Mouse (Mus musculus): ENCODE results near the gene Dlg2. TPM values are rescaled to one million over a fixed set of nuclear protein-coding genes. Genes with fewer than 3 reads are reported as not detected.

Dlg2 gene
- polyA plus RNA-seq, 1 experiment = not detected

DNA sequence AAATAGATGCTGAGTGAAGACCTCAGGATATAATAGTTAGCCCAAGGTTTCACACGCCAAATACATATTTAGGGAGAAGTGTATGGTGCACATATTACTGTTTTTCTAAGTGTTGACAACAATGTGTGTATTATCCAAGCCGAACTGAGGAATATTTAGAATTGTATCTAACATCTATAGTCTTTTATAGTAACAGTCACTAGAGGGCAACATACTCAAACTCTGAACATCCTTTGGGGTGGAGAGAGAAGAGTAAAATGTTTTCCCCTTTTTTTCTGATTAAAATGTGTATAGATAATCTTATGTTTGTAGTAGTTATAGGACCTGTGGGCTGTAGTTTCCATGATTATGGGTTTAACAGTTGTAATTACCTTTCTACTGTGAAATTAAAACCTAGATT lies 1629.0 kb downstream of the Dlg2 start:
- Histone ChIP-seq H3K27ac (ENCODE audit: insufficient read depth, low read depth, low read length) (no peak overlapping the region), H3K4me1 (ENCODE audit: control insufficient read depth, insufficient read depth, low read length) (no peaks in the 10 kb centered on the region), H3K4me3 (ENCODE audit: insufficient read depth, low read length) (no peak overlapping the region)
- no peak for TF ChIP-seq CTCF (IDR thresholded peaks at IDR 0.05; ENCODE audit: low read depth, low read length)
- TF ChIP-seq POLR2A (IDR thresholded peaks at IDR 0.05; ENCODE audit: borderline replicate concordance, low read depth, low read length) = no peak

DNA sequence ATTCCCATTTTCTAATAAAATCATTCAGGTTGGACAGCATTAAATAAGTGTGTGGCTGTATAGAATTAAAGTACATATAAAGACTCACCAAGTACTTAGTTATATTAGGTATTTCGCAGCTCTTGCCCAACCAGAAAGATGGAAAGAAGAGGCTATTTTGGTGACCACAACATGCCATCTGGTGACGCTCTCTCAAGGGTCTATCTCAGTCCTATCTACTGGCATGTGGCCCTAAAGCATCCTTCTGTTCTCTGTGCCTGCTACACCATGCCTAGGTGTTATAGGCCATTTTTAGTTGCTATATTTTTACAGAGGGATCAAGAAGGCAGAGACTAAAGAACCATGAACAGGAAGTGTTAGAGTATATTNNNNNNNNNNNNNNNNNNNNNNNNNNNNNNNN lies 1629.5 kb downstream of the Dlg2 start:
- no peaks in the 10 kb centered on the region for H3K4me1 ChIP-seq (ENCODE audit: control insufficient read depth, insufficient read depth, low read length)
- no peak for TF ChIP-seq POLR2A (IDR thresholded peaks at IDR 0.05; ENCODE audit: borderline replicate concordance, low read depth, low read length)
- no peak overlapping the region for H3K27ac ChIP-seq (ENCODE audit: insufficient read depth, low read depth, low read length)
- no peak overlapping the region for H3K4me3 ChIP-seq (ENCODE audit: insufficient read depth, low read length)

DNA sequence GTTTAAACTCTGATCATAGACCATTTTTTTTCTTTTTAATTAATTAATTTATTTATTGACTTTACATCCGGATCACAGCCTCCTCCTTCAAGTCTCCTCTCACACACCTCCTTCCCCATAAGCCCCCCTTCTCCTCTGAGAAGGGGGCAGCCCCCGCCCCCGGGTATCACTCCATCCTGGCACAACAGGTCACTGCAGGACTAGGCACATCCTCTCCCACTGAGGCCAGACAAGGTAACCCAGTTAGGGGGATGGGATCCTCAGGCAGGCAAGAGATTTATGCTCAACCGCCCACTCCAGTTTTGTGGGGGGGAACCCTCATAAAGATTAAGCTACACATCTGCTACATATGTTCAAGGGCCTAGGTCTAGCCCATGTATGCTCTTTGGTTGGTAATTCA lies 1636.6 kb downstream of the Dlg2 start:
- no peak overlapping the region for H3K27ac ChIP-seq (ENCODE audit: insufficient read depth, low read depth, low read length)
- TF ChIP-seq POLR2A (IDR thresholded peaks at IDR 0.05; ENCODE audit: borderline replicate concordance, low read depth, low read length) = no peak
- no peaks in the 10 kb centered on the region for H3K4me1 ChIP-seq (ENCODE audit: control insufficient read depth, insufficient read depth, low read length)
- H3K4me3 ChIP-seq (ENCODE audit: insufficient read depth, low read length) = no peak overlapping the region

DNA sequence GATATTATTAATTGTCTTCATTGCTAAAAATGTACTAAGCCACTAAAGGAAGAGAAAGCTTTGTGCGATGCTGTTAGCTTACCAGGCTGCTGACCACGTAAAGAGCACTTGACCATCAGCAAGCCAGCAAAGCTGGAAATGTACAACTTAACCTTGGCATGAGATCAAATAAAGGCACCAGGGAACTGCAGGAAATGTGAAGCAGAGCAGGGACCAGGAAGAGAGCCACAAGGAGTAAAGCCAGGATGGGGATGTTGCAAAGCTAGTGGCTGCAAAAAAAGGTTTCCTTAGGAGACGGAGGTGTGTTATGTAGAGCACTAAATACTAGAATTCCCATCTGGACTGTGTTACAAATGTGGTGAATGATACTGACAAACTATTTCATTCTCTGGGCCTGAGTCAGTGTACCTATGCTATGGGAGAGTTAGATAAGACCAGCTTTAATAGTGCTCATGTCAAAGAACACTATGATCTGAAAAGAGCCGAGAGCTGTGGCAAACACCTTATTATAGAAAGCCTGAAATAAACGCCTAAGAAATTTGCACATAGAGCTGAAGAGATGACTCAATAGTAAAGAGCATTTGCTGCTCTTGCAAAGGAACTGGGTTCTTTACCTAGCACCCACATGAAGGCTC lies 1638.9 kb downstream of the Dlg2 start:
- no peaks in the 10 kb centered on the region for H3K4me1 ChIP-seq (ENCODE audit: control insufficient read depth, insufficient read depth, low read length)
- no peak overlapping the region for H3K4me3 ChIP-seq (ENCODE audit: insufficient read depth, low read length)
- TF ChIP-seq POLR2A (IDR thresholded peaks at IDR 0.05; ENCODE audit: borderline replicate concordance, low read depth, low read length) (no peak), CTCF (IDR thresholded peaks at IDR 0.05; ENCODE audit: low read depth, low read length) (no peak)
- no peak overlapping the region for H3K27ac ChIP-seq (ENCODE audit: insufficient read depth, low read depth, low read length)

DNA sequence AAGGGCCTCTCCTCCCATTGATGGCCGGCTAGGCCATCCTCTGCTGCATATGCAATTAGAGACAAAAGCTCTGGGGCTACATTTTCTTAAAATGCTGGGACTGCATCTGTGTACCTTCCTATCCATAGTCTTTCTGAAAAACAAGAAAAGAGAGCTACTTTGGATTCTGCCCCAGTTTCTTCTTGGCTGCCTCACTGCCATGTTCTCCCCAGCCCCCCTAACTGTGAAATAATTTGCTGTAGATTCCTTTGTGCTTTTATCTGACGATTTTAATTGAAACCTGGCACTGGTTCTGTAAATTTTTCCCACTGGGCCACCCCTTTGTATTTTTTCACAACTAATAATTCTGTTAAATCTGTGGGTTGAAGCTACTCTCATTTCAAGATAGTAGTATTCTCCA lies 1646.8 kb downstream of the Dlg2 start:
- Histone ChIP-seq H3K4me3 (ENCODE audit: insufficient read depth, low read length) (no peak overlapping the region), H3K27ac (ENCODE audit: insufficient read depth, low read depth, low read length) (no peak overlapping the region), H3K4me1 (ENCODE audit: control insufficient read depth, insufficient read depth, low read length) (no peaks in the 10 kb centered on the region)
- no peak for TF ChIP-seq POLR2A (IDR thresholded peaks at IDR 0.05; ENCODE audit: borderline replicate concordance, low read depth, low read length)
- TF ChIP-seq CTCF (IDR thresholded peaks at IDR 0.05; ENCODE audit: low read depth, low read length) = no peak

DNA sequence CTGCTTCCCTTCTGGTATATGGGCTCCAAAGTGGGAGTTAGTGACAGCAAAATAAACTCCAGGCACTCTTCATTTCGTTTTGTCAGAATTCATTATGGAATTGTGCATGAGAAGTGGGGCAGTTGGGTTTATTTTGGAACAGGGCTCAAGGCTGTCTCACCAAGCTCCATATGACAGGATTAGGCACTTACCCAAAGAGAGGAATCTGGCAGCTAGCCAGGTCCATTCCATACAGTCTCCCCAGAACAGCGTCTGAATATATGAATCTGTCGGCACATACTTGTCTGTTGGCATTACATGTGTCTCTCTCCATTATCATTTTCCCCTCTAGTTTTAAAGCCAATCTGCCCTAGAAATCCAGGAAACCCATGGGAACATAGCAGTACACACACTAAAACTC lies 1649.4 kb downstream of the Dlg2 start:
- Histone ChIP-seq H3K27ac (ENCODE audit: insufficient read depth, low read depth, low read length) (no peak overlapping the region), H3K4me1 (ENCODE audit: control insufficient read depth, insufficient read depth, low read length) (no peaks in the 10 kb centered on the region), H3K4me3 (ENCODE audit: insufficient read depth, low read length) (no peak overlapping the region)
- no peak for TF ChIP-seq POLR2A (IDR thresholded peaks at IDR 0.05; ENCODE audit: borderline replicate concordance, low read depth, low read length)
- no peak for TF ChIP-seq CTCF (IDR thresholded peaks at IDR 0.05; ENCODE audit: low read depth, low read length)

DNA sequence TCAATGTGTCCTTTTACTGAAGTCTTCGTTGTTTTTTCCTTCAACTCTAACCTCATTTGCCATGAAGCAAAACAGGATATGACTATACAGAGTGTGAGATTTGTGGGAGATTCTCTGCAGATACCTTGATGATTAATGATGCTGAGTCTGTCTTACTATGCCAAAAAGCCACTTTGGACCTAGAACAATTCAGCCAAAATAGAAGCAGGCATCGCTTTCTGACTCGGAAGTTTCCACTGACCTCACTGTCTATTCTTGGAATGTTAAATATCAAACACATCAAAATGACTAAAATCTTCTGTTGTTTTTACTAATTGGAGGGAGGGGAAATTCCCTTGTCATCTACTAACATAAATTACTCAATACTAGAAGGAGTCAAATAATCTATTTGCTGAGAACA lies 1657.8 kb downstream of the Dlg2 start:
- H3K27ac ChIP-seq (ENCODE audit: insufficient read depth, low read depth, low read length) = no peak overlapping the region
- no peaks in the 10 kb centered on the region for H3K4me1 ChIP-seq (ENCODE audit: control insufficient read depth, insufficient read depth, low read length)

DNA sequence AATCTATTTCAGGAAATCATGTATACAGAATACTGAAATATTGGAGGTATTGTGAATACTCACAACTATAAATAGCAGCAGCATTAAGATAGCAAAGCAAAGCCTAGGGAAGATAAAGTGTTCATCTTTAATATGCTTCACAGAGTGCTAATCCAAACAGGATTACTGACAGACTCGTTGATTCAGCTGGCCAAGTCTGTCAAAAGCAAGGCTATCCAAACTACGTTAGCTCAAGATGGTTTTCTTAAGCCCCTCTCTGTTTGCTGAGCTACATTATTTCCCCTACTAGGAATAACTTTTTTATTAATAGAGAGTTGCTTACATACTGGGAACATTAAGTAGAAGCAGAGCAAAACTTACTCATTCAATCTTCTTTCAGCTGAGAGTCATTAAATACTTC lies 1659.2 kb downstream of the Dlg2 start:
- no peak overlapping the region for H3K4me3 ChIP-seq (ENCODE audit: insufficient read depth, low read length)
- no peaks in the 10 kb centered on the region for H3K4me1 ChIP-seq (ENCODE audit: control insufficient read depth, insufficient read depth, low read length)
- TF ChIP-seq CTCF (IDR thresholded peaks at IDR 0.05; ENCODE audit: low read depth, low read length) (no peak), POLR2A (IDR thresholded peaks at IDR 0.05; ENCODE audit: borderline replicate concordance, low read depth, low read length) (no peak)
- no peak overlapping the region for H3K27ac ChIP-seq (ENCODE audit: insufficient read depth, low read depth, low read length)

More for the DNA sequence above, 1657.8 kb downstream of the Dlg2 start:
- H3K4me3 ChIP-seq (ENCODE audit: insufficient read depth, low read length) = no peak overlapping the region
- no peak for TF ChIP-seq CTCF (IDR thresholded peaks at IDR 0.05; ENCODE audit: low read depth, low read length)
- no peak for TF ChIP-seq POLR2A (IDR thresholded peaks at IDR 0.05; ENCODE audit: borderline replicate concordance, low read depth, low read length)

DNA sequence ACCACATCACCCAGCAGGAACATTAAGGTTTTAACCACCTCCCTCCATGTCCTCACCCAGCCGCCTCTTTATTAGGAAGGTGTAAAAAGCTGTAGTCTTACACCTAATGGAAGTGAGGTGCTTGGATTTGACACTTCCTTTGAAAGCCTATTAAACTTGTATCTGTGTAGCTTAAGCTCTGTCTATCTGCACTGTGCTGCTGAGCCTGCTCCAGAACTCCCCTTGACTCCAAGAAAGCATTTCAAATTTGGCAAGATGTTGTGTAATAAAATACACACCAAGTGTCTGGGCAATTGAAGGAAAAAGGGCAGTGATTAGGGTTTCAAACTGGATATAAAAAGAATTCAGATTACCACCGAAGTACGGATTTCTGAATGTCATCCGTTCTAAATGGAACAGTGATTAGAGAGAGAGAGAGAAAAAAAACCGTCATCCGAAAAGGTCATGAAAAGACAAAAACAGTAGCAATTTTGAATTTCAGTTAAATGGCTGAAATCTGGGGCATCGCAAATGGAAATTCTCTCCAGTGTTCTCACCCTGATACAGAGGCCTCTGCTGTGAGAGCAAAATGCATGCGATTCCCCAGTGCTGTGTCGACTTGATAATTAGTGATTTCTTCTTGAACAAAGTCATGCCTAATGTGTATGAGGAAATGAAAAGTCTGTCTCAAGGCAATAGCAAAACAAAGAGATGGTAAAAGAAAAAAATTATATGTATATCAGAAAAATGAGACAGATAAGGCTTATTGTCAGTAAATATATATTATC lies 1663.8 kb downstream of the Dlg2 start:
- TF ChIP-seq POLR2A (IDR thresholded peaks at IDR 0.05; ENCODE audit: borderline replicate concordance, low read depth, low read length) = no peak
- no peak for TF ChIP-seq CTCF (IDR thresholded peaks at IDR 0.05; ENCODE audit: low read depth, low read length)
- Histone ChIP-seq H3K27ac (ENCODE audit: insufficient read depth, low read depth, low read length) (no peak overlapping the region), H3K4me3 (ENCODE audit: insufficient read depth, low read length) (no peak overlapping the region), H3K4me1 (ENCODE audit: control insufficient read depth, insufficient read depth, low read length) (no peaks in the 10 kb centered on the region)

DNA sequence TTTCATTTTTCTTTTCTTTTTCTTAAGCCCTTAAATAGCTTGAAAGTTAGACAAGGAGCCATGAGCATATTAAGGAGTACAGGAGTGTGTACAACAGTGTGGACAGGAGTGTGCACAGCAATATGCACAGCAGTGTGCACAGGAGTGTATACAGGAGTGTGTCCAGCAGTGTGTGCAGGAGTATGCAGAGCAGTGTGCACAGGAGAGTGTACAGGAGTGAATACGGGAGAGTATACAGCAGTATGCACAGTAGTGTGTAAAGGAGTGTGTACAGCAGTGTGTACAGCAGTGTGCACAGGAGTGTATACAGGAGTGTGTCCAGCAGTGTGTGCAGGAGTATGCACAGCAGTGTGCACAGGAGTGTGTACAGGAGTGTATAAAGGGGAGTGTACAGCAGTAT lies 1671.0 kb downstream of the Dlg2 start:
- Histone ChIP-seq H3K4me3 (ENCODE audit: insufficient read depth, low read length) (no peak overlapping the region), H3K4me1 (ENCODE audit: control insufficient read depth, insufficient read depth, low read length) (no peaks in the 10 kb centered on the region), H3K27ac (ENCODE audit: insufficient read depth, low read depth, low read length) (no peak overlapping the region)
- TF ChIP-seq CTCF (IDR thresholded peaks at IDR 0.05; ENCODE audit: low read depth, low read length) = no peak
- TF ChIP-seq POLR2A (IDR thresholded peaks at IDR 0.05; ENCODE audit: borderline replicate concordance, low read depth, low read length) = no peak

Measured in bone marrow macrophage, adult 2 months (primary cell).